Mouse (Mus musculus): ENCODE data around the gene Fxyd3. TPM values are rescaled to one million over a fixed set of nuclear protein-coding genes. Genes with fewer than 3 reads are reported as not detected.

The Fxyd3 gene
- total and polyA plus RNA-seq, 2 experiments from 2014 or later: 3.7 TPM; not detected in 1

- TF ChIP-seq CTCF (IDR thresholded peaks at IDR 0.05): no peak
- Histone ChIP-seq H3K4me3 (ENCODE audit: low read depth, low read length) (no peak overlapping the region), H3K9ac (replicated peaks; ENCODE audit: low read length, poor library complexity, severe bottlenecking) (no peak overlapping the region), H3K4me1 (ENCODE audit: insufficient read depth, low read length) (peaks cover 6% of the 10 kb centered on the region; the same call in 1 of the 2 replicates), H3K36me3 (ENCODE audit: insufficient read depth, low read length) (no peaks in the 10 kb centered on the region), H3K27ac (ENCODE audit: low read depth, low read length) (no peak overlapping the region), H3K27me3 (ENCODE audit: insufficient read depth, low read length) (peaks cover 14% of the 10 kb centered on the region), H3K9me3 (ENCODE audit: low read length) (no peaks in the 10 kb centered on the region), H3K4me2 (ENCODE audit: low read depth, low read length, poor library complexity, severe bottlenecking) (no peak overlapping the region)
- no peak for ATAC-seq (ENCODE audit: low FRiP score)
- no peak for DNase-seq (ENCODE audit: low spot score)
- WGBS: 74% methylated on average over 7 of the region's 7 CpGs
Observed at GRCm38 (mm10) chr7:31056448-31056847, 20.1 kb downstream of the Fxyd3 start.

- H3K27me3 ChIP-seq (ENCODE audit: insufficient read depth, low read length): peaks cover 14% of the 10 kb centered on the region
- H3K4me1 ChIP-seq (ENCODE audit: insufficient read depth, low read length): peaks cover 6% of the 10 kb centered on the region; the same call in 1 of the 2 replicates
- H3K9ac ChIP-seq (replicated peaks; ENCODE audit: low read length, poor library complexity, severe bottlenecking): no peak overlapping the region
- no peaks in the 10 kb centered on the region for H3K9me3 ChIP-seq (ENCODE audit: low read length)
- no peak for DNase-seq (ENCODE audit: low spot score)
- no peak overlapping the region for H3K4me3 ChIP-seq (ENCODE audit: low read depth, low read length)
- WGBS: 29% methylated on average over 3 of the region's 4 CpGs
- H3K4me2 ChIP-seq (ENCODE audit: low read depth, low read length, poor library complexity, severe bottlenecking): no peak overlapping the region
- TF ChIP-seq CTCF (IDR thresholded peaks at IDR 0.05): no peak
- no peak overlapping the region for H3K27ac ChIP-seq (ENCODE audit: low read depth, low read length)
- H3K36me3 ChIP-seq (ENCODE audit: insufficient read depth, low read length): no peaks in the 10 kb centered on the region
- no peak for ATAC-seq (ENCODE audit: low FRiP score)
Observed at GRCm38 (mm10) chr7:31055883-31056282, 20.6 kb downstream of the Fxyd3 start.

- no peak overlapping the region for H3K27ac ChIP-seq (ENCODE audit: low read depth, low read length)
- H3K9me3 ChIP-seq (ENCODE audit: low read length): no peaks in the 10 kb centered on the region
- DNase-seq (ENCODE audit: low spot score) (peak; percentile 62), ATAC-seq (ENCODE audit: low FRiP score) (0 out of 2 replicates have a peak, but pooled peaks have one; percentile 21)
- H3K4me1 ChIP-seq (ENCODE audit: insufficient read depth, low read length): peaks cover 6% of the 10 kb centered on the region; the same call in 1 of the 2 replicates
- no peak for TF ChIP-seq CTCF (IDR thresholded peaks at IDR 0.05)
- H3K27me3 ChIP-seq (ENCODE audit: insufficient read depth, low read length): peaks cover 14% of the 10 kb centered on the region
- no peaks in the 10 kb centered on the region for H3K36me3 ChIP-seq (ENCODE audit: insufficient read depth, low read length)
- WGBS: 12% methylated on average over 9 of the region's 10 CpGs
- H3K4me3 ChIP-seq (ENCODE audit: low read depth, low read length): no peak overlapping the region
- H3K4me2 ChIP-seq (ENCODE audit: low read depth, low read length, poor library complexity, severe bottlenecking): peak overlapping the region; percentile 7; the same call in 1 of the 2 replicates
- H3K9ac ChIP-seq (replicated peaks; ENCODE audit: low read length, poor library complexity, severe bottlenecking): no peak overlapping the region
Observed at GRCm38 (mm10) chr7:31055354-31055824, 21.1 kb downstream of the Fxyd3 start.

GRCm38 (mm10) chr7:31054661-31055320, 21.7 kb downstream of the Fxyd3 start:
- 46% methylated on average over 11 of the region's 11 CpGs for WGBS

GRCm38 (mm10) chr7:31053882-31054447, 22.5 kb downstream of the Fxyd3 start:
- DNase-seq (ENCODE audit: low spot score) (no peak), ATAC-seq (ENCODE audit: low FRiP score) (no peak)
- no peak for TF ChIP-seq CTCF (IDR thresholded peaks at IDR 0.05)
- H3K9me3 ChIP-seq (ENCODE audit: low read length): no peaks in the 10 kb centered on the region
- no peaks in the 10 kb centered on the region for H3K36me3 ChIP-seq (ENCODE audit: insufficient read depth, low read length)
- no peak overlapping the region for H3K4me3 ChIP-seq (ENCODE audit: low read depth, low read length)
- H3K4me2 ChIP-seq (ENCODE audit: low read depth, low read length, poor library complexity, severe bottlenecking): no peak overlapping the region
- no peak overlapping the region for H3K9ac ChIP-seq (replicated peaks; ENCODE audit: low read length, poor library complexity, severe bottlenecking)
- WGBS: 22% methylated on average over 10 of the region's 10 CpGs
- peaks cover 6% of the 10 kb centered on the region; the same call in 1 of the 2 replicates for H3K4me1 ChIP-seq (ENCODE audit: insufficient read depth, low read length)
- no peak overlapping the region for H3K27ac ChIP-seq (ENCODE audit: low read depth, low read length)
- H3K27me3 ChIP-seq (ENCODE audit: insufficient read depth, low read length): peaks cover 14% of the 10 kb centered on the region

More at GRCm38 (mm10) chr7:31054661-31055320, 21.7 kb downstream of the Fxyd3 start:
- Histone ChIP-seq H3K27ac (ENCODE audit: low read depth, low read length) (no peak overlapping the region), H3K27me3 (ENCODE audit: insufficient read depth, low read length) (peaks cover 14% of the 10 kb centered on the region), H3K4me2 (ENCODE audit: low read depth, low read length, poor library complexity, severe bottlenecking) (peak overlapping the region; percentile 7; the same call in 1 of the 2 replicates), H3K4me3 (ENCODE audit: low read depth, low read length) (no peak overlapping the region), H3K9ac (replicated peaks; ENCODE audit: low read length, poor library complexity, severe bottlenecking) (no peak overlapping the region), H3K4me1 (ENCODE audit: insufficient read depth, low read length) (peaks cover 6% of the 10 kb centered on the region; the same call in 1 of the 2 replicates), H3K36me3 (ENCODE audit: insufficient read depth, low read length) (no peaks in the 10 kb centered on the region), H3K9me3 (ENCODE audit: low read length) (no peaks in the 10 kb centered on the region)
- no peak for ATAC-seq (ENCODE audit: low FRiP score)
- DNase-seq (ENCODE audit: low spot score): no peak
- no peak for TF ChIP-seq CTCF (IDR thresholded peaks at IDR 0.05)
